Mouse (Mus musculus): Measurements from ENCODE around the gene Itga1.

GRCm38 (mm10) chr13:115143575-115143974 is 41.8 kb upstream of the Itga1 start:
- TF ChIP-seq POLR2A (IDR thresholded peaks at IDR 0.05; ENCODE audit: low read depth, low read length) = no peak
- no peak for TF ChIP-seq CTCF (conservative IDR thresholded peaks at IDR 0.05 in 1 of 2, IDR thresholded peaks at IDR 0.05 in 1 of 2; ENCODE audit: low read depth in 2 of 2, low read length in 2 of 2)
- no peak for TF ChIP-seq UBTF (IDR thresholded peaks at IDR 0.05; ENCODE audit: low read depth, low read length)
- no peak for TF ChIP-seq TCF12 (IDR thresholded peaks at IDR 0.05; ENCODE audit: low read depth, low read length)
- TF ChIP-seq HCFC1 (IDR thresholded peaks at IDR 0.05; ENCODE audit: low read depth, low read length) = no peak
- no peak for TF ChIP-seq POLR2AphosphoS2 (IDR thresholded peaks at IDR 0.05; ENCODE audit: low read depth, low read length)
- no peak for TF ChIP-seq MXI1 (IDR thresholded peaks at IDR 0.05; ENCODE audit: low read depth, low read length)
- TF ChIP-seq RAD21 (IDR thresholded peaks at IDR 0.05; ENCODE audit: low read depth, low read length) = no peak
